Mouse (Mus musculus): Measurements from ENCODE around the gene Brox. TPM values are rescaled to one million over a fixed set of nuclear protein-coding genes. Genes with fewer than 3 reads are reported as not detected.

Brox gene
- polyA plus RNA-seq, 1 experiment: 0.35 TPM

- TF ChIP-seq TAL1 (IDR thresholded peaks at IDR 0.05; ENCODE audit: low read length) (no peak), GATA1 (IDR thresholded peaks at IDR 0.05; ENCODE audit: low read length) (no peak)
- Histone ChIP-seq H3K4me1 (ENCODE audit: control insufficient read depth) (no peaks in the 10 kb centered on the region), H3K9me3 (ENCODE audit: control insufficient read depth, low read length) (no peaks in the 10 kb centered on the region), H3K4me3 (replicated peaks) (no peak overlapping the region), H3K27me3 (ENCODE audit: control insufficient read depth) (no peaks in the 10 kb centered on the region), H3K36me3 (ENCODE audit: control insufficient read depth) (peaks cover 99% of the 10 kb centered on the region)
These were observed 8.7 kb downstream of the Brox start for GRCm38 (mm10) chr1:183288351-183288750.

GRCm38 (mm10) chr1:183275763-183276162 lies 21.3 kb downstream of the Brox start:
- TF ChIP-seq GATA1 (IDR thresholded peaks at IDR 0.05; ENCODE audit: low read length) (no peak), TAL1 (IDR thresholded peaks at IDR 0.05; ENCODE audit: low read length) (no peak)
- H3K36me3 ChIP-seq (ENCODE audit: control insufficient read depth): peaks cover 46% of the 10 kb centered on the region
- no peaks in the 10 kb centered on the region for H3K9me3 ChIP-seq (ENCODE audit: control insufficient read depth, low read length)
- no peaks in the 10 kb centered on the region for H3K27me3 ChIP-seq (ENCODE audit: control insufficient read depth)
- no peaks in the 10 kb centered on the region for H3K4me1 ChIP-seq (ENCODE audit: control insufficient read depth)
- no peak overlapping the region for H3K4me3 ChIP-seq (replicated peaks)

GRCm38 (mm10) chr1:183274385-183274784 lies 22.7 kb downstream of the Brox start:
- TF ChIP-seq TAL1 (IDR thresholded peaks at IDR 0.05; ENCODE audit: low read length): no peak
- TF ChIP-seq GATA1 (IDR thresholded peaks at IDR 0.05; ENCODE audit: low read length): no peak
- H3K4me1 ChIP-seq (ENCODE audit: control insufficient read depth): no peaks in the 10 kb centered on the region
- no peak overlapping the region for H3K4me3 ChIP-seq (replicated peaks)
- peaks cover 32% of the 10 kb centered on the region for H3K36me3 ChIP-seq (ENCODE audit: control insufficient read depth)
- H3K9me3 ChIP-seq (ENCODE audit: control insufficient read depth, low read length): no peaks in the 10 kb centered on the region
- H3K27me3 ChIP-seq (ENCODE audit: control insufficient read depth): no peaks in the 10 kb centered on the region

GRCm38 (mm10) chr1:183272867-183273818 lies 23.9 kb downstream of the Brox start:
- Histone ChIP-seq H3K4me1 (ENCODE audit: control insufficient read depth) (no peaks in the 10 kb centered on the region), H3K4me3 (replicated peaks) (no peak overlapping the region), H3K9me3 (ENCODE audit: control insufficient read depth, low read length) (no peaks in the 10 kb centered on the region), H3K27me3 (ENCODE audit: control insufficient read depth) (no peaks in the 10 kb centered on the region), H3K36me3 (ENCODE audit: control insufficient read depth) (peaks cover 20% of the 10 kb centered on the region)
- TF ChIP-seq TAL1 (IDR thresholded peaks at IDR 0.05; ENCODE audit: low read length) (no peak), GATA1 (IDR thresholded peaks at IDR 0.05; ENCODE audit: low read length) (no peak)

GRCm38 (mm10) chr1:183267666-183268065 lies 29.4 kb downstream of the Brox start:
- Histone ChIP-seq H3K4me1 (ENCODE audit: control insufficient read depth) (no peaks in the 10 kb centered on the region), H3K4me3 (replicated peaks) (no peak overlapping the region), H3K36me3 (ENCODE audit: control insufficient read depth) (no peaks in the 10 kb centered on the region), H3K27me3 (ENCODE audit: control insufficient read depth) (no peaks in the 10 kb centered on the region), H3K9me3 (ENCODE audit: control insufficient read depth, low read length) (no peaks in the 10 kb centered on the region)
- TF ChIP-seq TAL1 (IDR thresholded peaks at IDR 0.05; ENCODE audit: low read length): no peak
- no peak for TF ChIP-seq GATA1 (IDR thresholded peaks at IDR 0.05; ENCODE audit: low read length)

- TF ChIP-seq TAL1 (IDR thresholded peaks at IDR 0.05; ENCODE audit: low read length) (no peak), GATA1 (IDR thresholded peaks at IDR 0.05; ENCODE audit: low read length) (no peak)
- Histone ChIP-seq H3K9me3 (ENCODE audit: control insufficient read depth, low read length) (no peaks in the 10 kb centered on the region), H3K27me3 (ENCODE audit: control insufficient read depth) (no peaks in the 10 kb centered on the region), H3K36me3 (ENCODE audit: control insufficient read depth) (no peaks in the 10 kb centered on the region), H3K4me3 (replicated peaks) (no peak overlapping the region), H3K4me1 (ENCODE audit: control insufficient read depth) (no peaks in the 10 kb centered on the region)
These were observed 31.1 kb downstream of the Brox start for GRCm38 (mm10) chr1:183265921-183266467.

GRCm38 (mm10) chr1:183264145-183265008 lies 32.7 kb downstream of the Brox start:
- Histone ChIP-seq H3K4me3 (replicated peaks) (no peak overlapping the region), H3K4me1 (ENCODE audit: control insufficient read depth) (no peaks in the 10 kb centered on the region), H3K36me3 (ENCODE audit: control insufficient read depth) (no peaks in the 10 kb centered on the region), H3K27me3 (ENCODE audit: control insufficient read depth) (no peaks in the 10 kb centered on the region), H3K9me3 (ENCODE audit: control insufficient read depth, low read length) (no peaks in the 10 kb centered on the region)
- no peak for TF ChIP-seq GATA1 (IDR thresholded peaks at IDR 0.05; ENCODE audit: low read length)
- TF ChIP-seq TAL1 (IDR thresholded peaks at IDR 0.05; ENCODE audit: low read length): no peak

- Histone ChIP-seq H3K36me3 (ENCODE audit: control insufficient read depth) (no peaks in the 10 kb centered on the region), H3K4me1 (ENCODE audit: control insufficient read depth) (peaks cover 16% of the 10 kb centered on the region), H3K4me3 (replicated peaks) (no peak overlapping the region), H3K27me3 (ENCODE audit: control insufficient read depth) (peaks cover 4% of the 10 kb centered on the region; the same call in 1 of the 2 replicates), H3K9me3 (ENCODE audit: control insufficient read depth, low read length) (no peaks in the 10 kb centered on the region)
- TF ChIP-seq TAL1 (IDR thresholded peaks at IDR 0.05; ENCODE audit: low read length) (no peak), GATA1 (IDR thresholded peaks at IDR 0.05; ENCODE audit: low read length) (no peak)
These were observed 44.5 kb downstream of the Brox start for GRCm38 (mm10) chr1:183252574-183252973.
